Mouse (Mus musculus) stomach, postnatal 0 days (tissue): ENCODE data around the gene Nebl. TPM values are rescaled to one million over a fixed set of nuclear protein-coding genes. Genes with fewer than 3 reads are reported as not detected.

ENCODE experiments used
- ATAC-seq: fragments of 200-750 bp; cut with Nextera tagmentation; 2 replicates; pipeline ENCODE4 v1.8.0; 2017; ENCODE audit not compliant: low FRiP score, low TSS enrichment
- DNase-seq: peaks from one replicate; pipeline ENCODE4 v3.0.0-alpha.2; 2016; ENCODE audit warnings: low spot score
- H3K27ac ChIP-seq: fragments of 300-500 bp; sonication (generic); replicated peaks from 2 replicates; pipeline ENCODE4 v1.5.1; 2014; ENCODE audit warnings: mild to moderate bottlenecking, control low read depth
- H3K27me3 ChIP-seq: fragments of 300-500 bp; sonication (generic); 2 replicates; pipeline ENCODE4 v1.6.1; 2014; ENCODE audit warnings: low read length; ENCODE audit not compliant: control insufficient read depth, insufficient read depth
- H3K36me3 ChIP-seq: fragments of 300-500 bp; sonication (generic); 2 replicates; pipeline ENCODE4 v1.6.1; 2014; ENCODE audit warnings: low read length, mixed read lengths; ENCODE audit not compliant: control insufficient read depth, insufficient read depth
- H3K4me1 ChIP-seq: fragments of 300-500 bp; sonication (generic); replicated peaks from 2 replicates; pipeline ENCODE4 v1.6.1; 2014; ENCODE audit warnings: antibody characterized with exemption; ENCODE audit not compliant: control insufficient read depth, insufficient read depth
- H3K4me2 ChIP-seq: fragments of 300-500 bp; sonication (generic); replicated peaks from 2 replicates; pipeline ENCODE4 v1.6.1; 2014; ENCODE audit warnings: low read depth, mild to moderate bottlenecking, control low read depth, moderate library complexity
- H3K4me3 ChIP-seq: fragments of 300-500 bp; sonication (generic); 2 replicates; pipeline ENCODE4 v1.5.1; 2014; ENCODE audit warnings: low read depth, low read length, control low read depth
- H3K9ac ChIP-seq: fragments of 300-500 bp; sonication (generic); 2 replicates; pipeline ENCODE4 v1.6.1; 2014; ENCODE audit warnings: mild to moderate bottlenecking, low read length, control low read depth, mixed read lengths
- H3K9me3 ChIP-seq: fragments of 300-500 bp; sonication (generic); 2 replicates; pipeline ENCODE4 v1.6.1; 2016; ENCODE audit warnings: low read length; ENCODE audit not compliant: control insufficient read depth
- CTCF ChIP-seq: IDR thresholded peaks from 2 replicates; pipeline ENCODE4 v1.5.1; 2016; ENCODE audit warnings: antibody characterized with exemption, low read depth, mild to moderate bottlenecking, moderate library complexity
- EP300 ChIP-seq: optimal IDR thresholded peaks from 2 replicates; pipeline ENCODE3; 2016; ENCODE audit warnings: antibody characterized with exemption
- WGBS: fragments of 180-500 bp; shearing (Covaris S2); extraction: QIAGEN DNeasy Blood & Tissue Kit; methylation state at CpG from one replicate; pipeline ENCODE4 v1.1.7; 2014; 5-methylcytosine and 5-hydroxymethylcytosine counted together
- polyA plus RNA-seq: library from polyadenylated mRNA; unstranded; fragments of >200 nt; fragmentation: Nextera tagmentation; extraction: Ambion mirVana; gene quantifications from 2 replicates; pipeline ENCODE4 v1.2.1, GENCODE M21; 2015

Nebl gene
- polyA plus RNA-seq, 1 experiment from 2014 or later: 7.9 TPM

- TF ChIP-seq CTCF (no peak), EP300 (no peak)
- Histone ChIP-seq H3K9ac (no peak overlapping the region), H3K27me3 (no peaks in the 10 kb centered on the region), H3K4me3 (no peak overlapping the region), H3K36me3 (no peaks in the 10 kb centered on the region), H3K27ac (no peak overlapping the region), H3K4me2 (no peak overlapping the region), H3K9me3 (no peaks in the 10 kb centered on the region), H3K4me1 (no peaks in the 10 kb centered on the region)
- ATAC-seq (no peak), DNase-seq (no peak)
- WGBS: 69% methylated on average over 5 of the region's 5 CpGs
These were observed 6.9 kb downstream of the Nebl start for GRCm38 (mm10) chr2:17724405-17724804.

GRCm38 (mm10) chr2:17723268-17724019 lies 7.8 kb downstream of the Nebl start:
- Histone ChIP-seq H3K4me1 (no peaks in the 10 kb centered on the region), H3K27ac (no peak overlapping the region), H3K36me3 (no peaks in the 10 kb centered on the region), H3K4me3 (no peak overlapping the region), H3K9me3 (no peaks in the 10 kb centered on the region), H3K9ac (no peak overlapping the region), H3K27me3 (no peaks in the 10 kb centered on the region), H3K4me2 (no peak overlapping the region)
- 54% methylated on average over 12 of the region's 12 CpGs for WGBS
- ATAC-seq (no peak), DNase-seq (no peak)
- TF ChIP-seq EP300: no peak
- TF ChIP-seq CTCF: no peak

GRCm38 (mm10) chr2:17721177-17721715 lies 10.0 kb downstream of the Nebl start:
- H3K27ac ChIP-seq: no peak overlapping the region
- 42% methylated on average over 6 of the region's 6 CpGs for WGBS
- TF ChIP-seq EP300 (no peak), CTCF (no peak)
- no peak overlapping the region for H3K9ac ChIP-seq
- no peaks in the 10 kb centered on the region for H3K27me3 ChIP-seq
- no peak overlapping the region for H3K4me3 ChIP-seq
- ATAC-seq (no peak), DNase-seq (no peak)
- no peaks in the 10 kb centered on the region for H3K9me3 ChIP-seq
- no peaks in the 10 kb centered on the region for H3K36me3 ChIP-seq
- H3K4me2 ChIP-seq: no peak overlapping the region
- H3K4me1 ChIP-seq: no peaks in the 10 kb centered on the region

GRCm38 (mm10) chr2:17718281-17718680 lies 13.0 kb downstream of the Nebl start:
- H3K36me3 ChIP-seq: no peaks in the 10 kb centered on the region
- H3K9me3 ChIP-seq: no peaks in the 10 kb centered on the region
- H3K27me3 ChIP-seq: no peaks in the 10 kb centered on the region
- ATAC-seq (no peak), DNase-seq (no peak)
- H3K9ac ChIP-seq: no peak overlapping the region
- WGBS: 79% methylated on average over 1 of the region's 1 CpGs
- no peak for TF ChIP-seq CTCF
- no peak for TF ChIP-seq EP300
- H3K4me3 ChIP-seq: no peak overlapping the region
- H3K27ac ChIP-seq: no peak overlapping the region
- no peak overlapping the region for H3K4me2 ChIP-seq
- H3K4me1 ChIP-seq: no peaks in the 10 kb centered on the region

- no peaks in the 10 kb centered on the region for H3K27me3 ChIP-seq
- no peaks in the 10 kb centered on the region for H3K4me1 ChIP-seq
- no peaks in the 10 kb centered on the region for H3K36me3 ChIP-seq
- no peak overlapping the region for H3K9ac ChIP-seq
- H3K4me3 ChIP-seq: no peak overlapping the region
- no peak for ATAC-seq
- H3K9me3 ChIP-seq: no peaks in the 10 kb centered on the region
- no peak overlapping the region for H3K4me2 ChIP-seq
- no peak for DNase-seq
- TF ChIP-seq CTCF: no peak
- TF ChIP-seq EP300: no peak
- H3K27ac ChIP-seq: no peak overlapping the region
- WGBS: 45% methylated on average over 2 of the region's 2 CpGs
These were observed 14.1 kb downstream of the Nebl start for GRCm38 (mm10) chr2:17717200-17717599.

GRCm38 (mm10) chr2:17715149-17715767 lies 16.0 kb downstream of the Nebl start:
- 76% methylated on average over 9 of the region's 9 CpGs for WGBS
- no peak for TF ChIP-seq CTCF
- TF ChIP-seq EP300: no peak
- H3K9me3 ChIP-seq: no peaks in the 10 kb centered on the region

More at GRCm38 (mm10) chr2:17715149-17715767, 16.0 kb downstream of the Nebl start:
- Histone ChIP-seq H3K4me3 (no peak overlapping the region), H3K27me3 (no peaks in the 10 kb centered on the region), H3K36me3 (no peaks in the 10 kb centered on the region), H3K4me1 (no peaks in the 10 kb centered on the region), H3K27ac (no peak overlapping the region), H3K4me2 (no peak overlapping the region), H3K9ac (no peak overlapping the region)
- no peak for DNase-seq
- no peak for ATAC-seq
